Mouse (Mus musculus) spleen, adult 2 months (tissue): ENCODE measurements around the gene Slc36a2. TPM values are rescaled to one million over a fixed set of nuclear protein-coding genes. Genes with fewer than 3 reads are reported as not detected.
"Not testable (repeated sequence)": the region's sequence is repeated elsewhere in the genome, so short reads cannot be mapped to it uniquely, and the experiment has no call there.

Experiments used
- DNase-seq, 2 experiments: peaks; one replicate each; pipeline versions ENCODE4 v3.0.0 to v3.0.0-alpha.2; 2012 to 2021; ENCODE audit warnings: low spot score in 2 of 2, low read depth in 1 of 2
- H3K27ac ChIP-seq: fragments of 200-500 bp; 2 replicates; pipeline ENCODE4 v1.5.1; 2012; ENCODE audit warnings: low read length, inconsistent platforms; ENCODE audit not compliant: insufficient read depth
- H3K27me3 ChIP-seq: fragments of 200-500 bp; 2 replicates; pipeline ENCODE4 v1.6.1; 2012; ENCODE audit warnings: mild to moderate bottlenecking, moderate library complexity, low read length, inconsistent platforms; ENCODE audit not compliant: control insufficient read depth, insufficient read depth
- H3K36me3 ChIP-seq: fragments of 200-500 bp; 2 replicates; pipeline ENCODE4 v1.6.1; 2012; ENCODE audit warnings: mild to moderate bottlenecking, low read length, inconsistent platforms; ENCODE audit not compliant: control insufficient read depth, insufficient read depth
- H3K4me1 ChIP-seq: fragments of 200-500 bp; 2 replicates; pipeline ENCODE4 v1.6.1; 2011; ENCODE audit warnings: inconsistent platforms; ENCODE audit not compliant: control insufficient read depth, insufficient read depth, insufficient read length
- H3K4me3 ChIP-seq: fragments of 200-500 bp; 2 replicates; pipeline ENCODE4 v1.5.1; 2011; ENCODE audit warnings: mild to moderate bottlenecking, inconsistent platforms; ENCODE audit not compliant: insufficient read depth, insufficient read length; ENCODE audit errors: extremely low read depth
- CTCF ChIP-seq: fragments of 200-500 bp; IDR thresholded peaks from 2 replicates; pipeline ENCODE4 v1.5.1; 2011; ENCODE audit warnings: mild to moderate bottlenecking, inconsistent platforms; ENCODE audit not compliant: insufficient read depth, insufficient read length, insufficient replicate concordance; ENCODE audit errors: extremely low read depth
- POLR2A ChIP-seq: fragments of 200-500 bp; IDR thresholded peaks from 2 replicates; pipeline ENCODE4 v1.6.1; 2011; ENCODE audit warnings: low read depth, low read length, inconsistent platforms
- WGBS: fragments of 180-500 bp; shearing (Covaris S2); methylation state at CpG from one replicate; pipeline ENCODE4 v1.1.7; 2018; 5-methylcytosine and 5-hydroxymethylcytosine counted together
- polyA plus RNA-seq: library from polyadenylated mRNA; depleted of rRNA; stranded (reverse); fragments of >200 nt; gene quantifications from 2 replicates; pipeline ENCODE4 v1.2.3, GENCODE M21; 2012; rRNA removed

Gene Slc36a2
- polyA plus RNA-seq, 1 experiment: 10.2 TPM

GRCm38 (mm10) chr11:55116004-55116403, 68.9 kb downstream of the Slc36a2 start:
- Histone ChIP-seq H3K36me3 (no peaks in the 10 kb centered on the region), H3K4me3 (no peak overlapping the region), H3K27ac (no peak overlapping the region), H3K4me1 (peaks cover 6% of the 10 kb centered on the region; the same call in 1 of the 2 replicates), H3K27me3 (no peaks in the 10 kb centered on the region)
- no peak for TF ChIP-seq CTCF
- no peak for TF ChIP-seq POLR2A
- WGBS: 90% methylated on average over 3 of the region's 3 CpGs
- DNase-seq: no peak

- Histone ChIP-seq H3K36me3 (peaks cover 12% of the 10 kb centered on the region), H3K27ac (no peak overlapping the region; the same call in none of the 2 replicates)
- no peak for DNase-seq
These were observed 70.6 kb downstream of the Slc36a2 start for GRCm38 (mm10) chr11:55114291-55114690.

GRCm38 (mm10) chr11:55113861-55114250, 71.0 kb downstream of the Slc36a2 start:
- peaks cover 16% of the 10 kb centered on the region for H3K36me3 ChIP-seq
- H3K4me1 ChIP-seq, H3K4me3 ChIP-seq, DNase-seq, H3K27me3 ChIP-seq: not testable (repeated sequence)
- WGBS: 35% methylated on average over 4 of the region's 4 CpGs
- peak overlapping the region; percentile 80 for H3K27ac ChIP-seq

More at GRCm38 (mm10) chr11:55114291-55114690, 70.6 kb downstream of the Slc36a2 start:
- no peak overlapping the region for H3K4me3 ChIP-seq
- no peaks in the 10 kb centered on the region for H3K27me3 ChIP-seq
- no peak for TF ChIP-seq POLR2A
- TF ChIP-seq CTCF: no peak
- H3K4me1 ChIP-seq: peaks cover 2% of the 10 kb centered on the region; the same call in 1 of the 2 replicates
- WGBS: 89% methylated on average over 2 of the region's 2 CpGs

GRCm38 (mm10) chr11:55113209-55113860, 71.5 kb downstream of the Slc36a2 start:
- Histone ChIP-seq H3K27ac (peak overlapping the region; percentile 80), H3K27me3 (no peaks in the 10 kb centered on the region), H3K4me1 (peaks cover 2% of the 10 kb centered on the region; the same call in 1 of the 2 replicates), H3K4me3 (no peak overlapping the region), H3K36me3 (peaks cover 22% of the 10 kb centered on the region)
- 24% methylated on average over 7 of the region's 7 CpGs for WGBS
- TF ChIP-seq POLR2A (no peak; the same call in 1 of the 2 replicates), CTCF (no peak)
- DNase-seq: peak; percentile 67 to 72

GRCm38 (mm10) chr11:55110566-55111169, 74.2 kb downstream of the Slc36a2 start:
- Histone ChIP-seq H3K27me3 (no peaks in the 10 kb centered on the region), H3K36me3 (peaks cover 37% of the 10 kb centered on the region), H3K4me1 (no peaks in the 10 kb centered on the region; the same call in 1 of the 2 replicates), H3K4me3 (no peak overlapping the region), H3K27ac (no peak overlapping the region)
- TF ChIP-seq CTCF (no peak), POLR2A (no peak)
- WGBS: 86% methylated on average over 7 of the region's 7 CpGs
- DNase-seq: no peak

- no peak for DNase-seq
- WGBS: 90% methylated on average over 7 of the region's 7 CpGs
- Histone ChIP-seq H3K27me3 (no peaks in the 10 kb centered on the region), H3K27ac (no peak overlapping the region), H3K4me3 (no peak overlapping the region), H3K36me3 (peaks cover 44% of the 10 kb centered on the region), H3K4me1 (no peaks in the 10 kb centered on the region; the same call in 1 of the 2 replicates)
- TF ChIP-seq POLR2A: no peak
- no peak for TF ChIP-seq CTCF
These were observed 75.2 kb downstream of the Slc36a2 start for GRCm38 (mm10) chr11:55109521-55110300.

Other genes with a start within 250 kb of the Slc36a2 start
- gene Tnip1, start 222.2 kb downstream of the Slc36a2 start, polyA plus RNA-seq: 54.6 and 65.5 TPM in 2 replicates
- gene Anxa6, start 151.6 kb downstream of the Slc36a2 start, polyA plus RNA-seq: 104 and 116 TPM in 2 replicates
- gene Ccdc69, start 106.9 kb downstream of the Slc36a2 start, polyA plus RNA-seq: 8.9 and 10.6 TPM in 2 replicates
- gene Gm2a, start 87.0 kb downstream of the Slc36a2 start, polyA plus RNA-seq: 98.3 and 128 TPM in 2 replicates
- 1.4 and 1.6 TPM in 2 replicates for gene Slc36a3, start 33.4 kb downstream of the Slc36a2 start, polyA plus RNA-seq
- 25.7 and 26.0 TPM in 2 replicates for gene Slc36a1, start 19.3 kb upstream of the Slc36a2 start, polyA plus RNA-seq
- gene Fat2, start 151.5 kb upstream of the Slc36a2 start, polyA plus RNA-seq: 0.02 TPM in 2 replicates
- 427 and 627 TPM in 2 replicates for gene Sparc, start 238.1 kb upstream of the Slc36a2 start, polyA plus RNA-seq